Mouse (Mus musculus) stomach, postnatal 0 days (tissue): ENCODE measurements around the gene Cgref1. TPM values are rescaled to one million over a fixed set of nuclear protein-coding genes. Genes with fewer than 3 reads are reported as not detected.

Source experiments
- ATAC-seq: fragments of 200-750 bp; cut with Nextera tagmentation; 2 replicates; pipeline ENCODE4 v1.8.0; 2017; ENCODE audit not compliant: low FRiP score, low TSS enrichment
- DNase-seq: peaks from one replicate; pipeline ENCODE4 v3.0.0-alpha.2; 2016; ENCODE audit warnings: low spot score
- H3K27ac ChIP-seq: fragments of 300-500 bp; sonication (generic); replicated peaks from 2 replicates; pipeline ENCODE4 v1.5.1; 2014; ENCODE audit warnings: mild to moderate bottlenecking, control low read depth
- H3K27me3 ChIP-seq: fragments of 300-500 bp; sonication (generic); 2 replicates; pipeline ENCODE4 v1.6.1; 2014; ENCODE audit warnings: low read length; ENCODE audit not compliant: control insufficient read depth, insufficient read depth
- H3K36me3 ChIP-seq: fragments of 300-500 bp; sonication (generic); 2 replicates; pipeline ENCODE4 v1.6.1; 2014; ENCODE audit warnings: low read length, mixed read lengths; ENCODE audit not compliant: control insufficient read depth, insufficient read depth
- H3K4me1 ChIP-seq: fragments of 300-500 bp; sonication (generic); replicated peaks from 2 replicates; pipeline ENCODE4 v1.6.1; 2014; ENCODE audit warnings: antibody characterized with exemption; ENCODE audit not compliant: control insufficient read depth, insufficient read depth
- H3K4me2 ChIP-seq: fragments of 300-500 bp; sonication (generic); replicated peaks from 2 replicates; pipeline ENCODE4 v1.6.1; 2014; ENCODE audit warnings: low read depth, mild to moderate bottlenecking, control low read depth, moderate library complexity
- H3K4me3 ChIP-seq: fragments of 300-500 bp; sonication (generic); 2 replicates; pipeline ENCODE4 v1.5.1; 2014; ENCODE audit warnings: low read depth, low read length, control low read depth
- H3K9ac ChIP-seq: fragments of 300-500 bp; sonication (generic); 2 replicates; pipeline ENCODE4 v1.6.1; 2014; ENCODE audit warnings: mild to moderate bottlenecking, low read length, control low read depth, mixed read lengths
- H3K9me3 ChIP-seq: fragments of 300-500 bp; sonication (generic); 2 replicates; pipeline ENCODE4 v1.6.1; 2016; ENCODE audit warnings: low read length; ENCODE audit not compliant: control insufficient read depth
- CTCF ChIP-seq: IDR thresholded peaks from 2 replicates; pipeline ENCODE4 v1.5.1; 2016; ENCODE audit warnings: antibody characterized with exemption, low read depth, mild to moderate bottlenecking, moderate library complexity
- EP300 ChIP-seq: optimal IDR thresholded peaks from 2 replicates; pipeline ENCODE3; 2016; ENCODE audit warnings: antibody characterized with exemption
- WGBS: fragments of 180-500 bp; shearing (Covaris S2); extraction: QIAGEN DNeasy Blood & Tissue Kit; methylation state at CpG from one replicate; pipeline ENCODE4 v1.1.7; 2014; 5-methylcytosine and 5-hydroxymethylcytosine counted together
- polyA plus RNA-seq: library from polyadenylated mRNA; unstranded; fragments of >200 nt; fragmentation: Nextera tagmentation; extraction: Ambion mirVana; gene quantifications from 2 replicates; pipeline ENCODE4 v1.2.1, GENCODE M21; 2015

Gene Cgref1
- polyA plus RNA-seq, 1 experiment from 2014 or later = 24.8 TPM

DNA sequence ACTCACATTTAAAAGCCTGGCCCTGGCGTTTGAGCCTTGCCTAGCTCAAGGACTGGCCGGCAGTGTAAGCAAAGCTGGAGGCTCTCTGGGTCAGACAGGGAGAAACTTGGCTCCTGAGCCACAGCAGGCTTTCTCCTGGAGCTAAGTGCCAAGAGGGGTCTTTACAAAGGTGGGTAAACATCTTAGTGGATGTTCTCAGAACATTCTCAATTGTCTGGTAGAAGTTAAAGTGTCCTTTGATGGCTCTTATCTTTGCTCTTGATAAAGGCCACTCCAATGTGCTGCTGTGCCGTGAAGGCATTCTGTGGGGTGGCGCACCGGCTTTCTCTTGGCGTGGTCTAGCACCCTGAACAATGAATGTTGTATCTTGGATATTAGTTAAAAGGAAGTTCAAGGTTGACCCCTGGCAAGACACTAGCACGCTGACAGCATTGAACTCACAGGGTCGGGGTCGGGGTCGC is 22.8 kb downstream of the Cgref1 start:
- Histone ChIP-seq H3K9me3 (no peaks in the 10 kb centered on the region), H3K36me3 (peaks cover 10% of the 10 kb centered on the region), H3K9ac (0 out of 2 replicates have a peak overlapping the region, but pooled peaks have one; percentile 9), H3K27me3 (no peaks in the 10 kb centered on the region), H3K4me2 (peak overlapping the region; percentile 77), H3K4me1 (no peaks in the 10 kb centered on the region), H3K27ac (no peak overlapping the region), H3K4me3 (peak overlapping the region; percentile 47; the same call in 1 of the 2 replicates)
- 49% methylated on average over 10 of the region's 10 CpGs for WGBS
- ATAC-seq (no peak), DNase-seq (no peak)
- TF ChIP-seq CTCF (no peak), EP300 (no peak)

DNA sequence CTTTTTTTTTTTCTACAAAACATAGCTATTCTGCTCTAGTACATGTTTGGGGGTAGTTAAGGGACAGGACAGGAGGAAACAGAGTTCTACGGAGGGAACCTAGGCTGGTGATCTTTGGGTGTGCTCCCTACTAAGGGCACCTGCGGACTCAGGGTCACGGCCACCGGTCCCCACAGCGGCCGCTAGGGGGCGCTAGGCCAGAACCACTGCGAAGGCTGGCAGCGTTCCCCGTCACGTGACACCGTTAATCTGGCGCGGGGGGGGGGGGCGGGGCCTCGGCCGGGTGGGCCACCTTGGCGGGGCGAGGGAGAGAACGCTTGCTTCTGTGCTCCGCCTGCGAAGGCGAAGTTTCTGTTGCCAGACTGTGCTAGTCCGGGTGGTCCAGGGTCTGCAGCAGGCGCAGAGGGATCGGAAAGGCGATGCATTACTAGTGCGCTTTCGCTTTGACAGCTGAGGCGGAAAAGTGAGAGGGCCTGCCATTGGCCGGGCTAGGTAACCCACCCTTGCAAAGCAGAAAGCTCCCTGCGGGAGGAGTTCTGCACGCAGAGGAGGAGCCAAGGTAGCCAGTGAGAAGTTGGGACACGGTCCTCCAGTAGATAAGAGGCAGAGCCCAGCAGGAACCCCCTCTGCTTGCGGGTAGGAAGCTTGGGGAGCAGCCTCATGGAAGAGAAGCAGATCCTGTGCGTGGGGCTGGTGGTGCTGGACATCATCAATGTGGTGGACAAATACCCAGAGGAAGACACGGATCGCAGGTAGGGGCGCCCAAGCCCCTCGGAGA is 23.9 kb downstream of the Cgref1 start, which contains the start of gene Khk:
Gene Khk (plus strand): TSS at position 176 of the 778 bp plus-strand sequence.
- peak within 1 kb of the TSS; percentile 56 for H3K9ac ChIP-seq
- peak; percentile 85 for ATAC-seq
- peak; percentile 95 for DNase-seq
- H3K27ac ChIP-seq = peak within 1 kb of the TSS; percentile 81
- H3K36me3 ChIP-seq = peaks cover 16% of the 10 kb centered on the region
- H3K4me2 ChIP-seq = peak within 1 kb of the TSS; percentile 77
- no peaks in the 10 kb centered on the region for H3K4me1 ChIP-seq
- TF ChIP-seq EP300 (no peak), CTCF (peak; percentile 88)
- H3K9me3 ChIP-seq = no peaks in the 10 kb centered on the region
- 2% methylated on average over 39 of the region's 40 CpGs for WGBS
- H3K27me3 ChIP-seq = no peaks in the 10 kb centered on the region
- peak within 1 kb of the TSS; percentile 47 for H3K4me3 ChIP-seq

- Histone ChIP-seq H3K9ac (peak overlapping the region; percentile 41; the same call in 1 of the 2 replicates), H3K4me1 (no peaks in the 10 kb centered on the region), H3K36me3 (peaks cover 16% of the 10 kb centered on the region), H3K27me3 (no peaks in the 10 kb centered on the region), H3K27ac (peak overlapping the region; percentile 35), H3K9me3 (no peaks in the 10 kb centered on the region), H3K4me3 (peak overlapping the region; percentile 47), H3K4me2 (peak overlapping the region; percentile 77)
- 47% methylated on average over 19 of the region's 19 CpGs for WGBS
- TF ChIP-seq EP300 (no peak), CTCF (no peak)
- ATAC-seq = peak; percentile 21; the same call in 1 of the 2 replicates
- DNase-seq = peak; percentile 66
These were observed 24.8 kb downstream of the Cgref1 start for GRCm38 (mm10) chr5:30920621-30921020.

DNA sequence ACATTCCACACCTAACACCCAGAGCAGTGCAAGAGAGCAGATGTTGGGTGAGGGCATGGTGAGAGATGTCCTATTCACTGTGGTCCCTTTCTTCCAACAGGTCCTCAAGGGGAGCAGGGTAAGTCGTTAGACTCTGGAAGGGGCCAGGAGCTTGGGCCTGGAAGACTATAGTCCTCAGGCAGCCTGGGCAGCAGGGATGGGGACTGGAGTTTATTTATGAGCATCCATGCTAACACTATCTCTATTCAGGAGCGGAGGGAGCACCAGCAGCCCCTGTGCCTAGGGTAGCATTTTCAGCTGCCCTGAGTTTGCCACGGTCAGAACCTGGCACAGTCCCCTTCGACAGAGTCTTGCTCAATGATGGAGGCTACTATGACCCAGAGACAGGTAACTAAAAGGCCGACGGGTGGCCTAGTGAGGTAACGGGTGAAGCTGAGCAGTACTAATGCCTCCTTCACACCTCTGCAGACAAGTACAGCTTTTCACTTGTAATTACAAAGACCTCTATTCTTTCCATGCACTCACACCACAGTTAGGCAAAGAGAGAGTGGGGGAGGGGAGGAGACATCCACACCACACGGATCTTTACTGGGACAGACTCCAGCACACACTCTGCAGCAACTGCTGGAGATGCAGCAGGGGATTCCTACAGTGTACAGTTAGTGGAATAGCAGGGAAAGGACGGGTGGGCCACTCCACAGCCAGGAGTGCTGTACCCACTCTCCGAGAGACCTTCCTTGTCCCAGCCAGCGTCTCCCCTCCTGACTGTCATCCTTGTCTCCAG is 25.4 kb downstream of the Cgref1 start:
- Histone ChIP-seq H3K27me3 (no peaks in the 10 kb centered on the region), H3K36me3 (peaks cover 16% of the 10 kb centered on the region), H3K4me2 (peak overlapping the region; percentile 77; the same call in 1 of the 2 replicates), H3K4me1 (no peaks in the 10 kb centered on the region; the same call in 1 of the 2 replicates), H3K27ac (peak overlapping the region; percentile 35), H3K4me3 (no peak overlapping the region), H3K9me3 (no peaks in the 10 kb centered on the region), H3K9ac (no peak overlapping the region)
- no peak for TF ChIP-seq CTCF
- no peak for TF ChIP-seq EP300
- ATAC-seq (no peak), DNase-seq (no peak)
- 63% methylated on average over 11 of the region's 11 CpGs for WGBS

DNA sequence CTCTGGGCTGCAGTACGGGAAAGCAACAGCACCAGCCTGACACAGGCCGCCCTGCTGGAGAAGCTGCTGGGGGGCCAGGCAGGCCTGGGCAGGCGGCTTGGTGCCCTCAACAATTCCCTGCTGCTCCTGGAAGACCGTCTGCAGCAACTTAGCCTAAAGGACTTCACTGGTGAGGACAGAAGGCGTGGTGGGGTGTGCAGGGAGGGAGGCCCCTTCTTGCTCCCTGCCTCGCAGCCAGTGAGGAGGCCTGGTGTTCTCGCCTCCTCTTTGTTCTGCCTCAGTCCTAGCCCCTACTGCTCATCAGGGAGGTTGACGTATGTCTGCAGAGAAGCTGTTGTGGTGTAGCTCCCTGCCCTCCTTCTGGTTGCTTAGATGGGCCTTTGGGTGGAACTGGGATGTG is 26.7 kb downstream of the Cgref1 start:
- no peak overlapping the region for H3K4me3 ChIP-seq
- H3K4me2 ChIP-seq = no peak overlapping the region
- H3K9ac ChIP-seq = peak overlapping the region; percentile 27; the same call in 1 of the 2 replicates
- H3K27me3 ChIP-seq = no peaks in the 10 kb centered on the region
- WGBS = 71% methylated on average over 8 of the region's 8 CpGs
- ATAC-seq = no peak
- H3K36me3 ChIP-seq = peaks cover 16% of the 10 kb centered on the region
- DNase-seq = no peak
- no peaks in the 10 kb centered on the region for H3K9me3 ChIP-seq
- no peaks in the 10 kb centered on the region; the same call in 1 of the 2 replicates for H3K4me1 ChIP-seq
- no peak overlapping the region for H3K27ac ChIP-seq
- TF ChIP-seq CTCF = no peak
- TF ChIP-seq EP300 = no peak
